Mouse (Mus musculus) neural tube, embryonic 10.5 days (tissue): ENCODE data around the gene Pheta1.
"Not testable (repeated sequence)": the region's sequence is repeated elsewhere in the genome, so short reads cannot be mapped to it uniquely, and the experiment has no call there.

Experiments
- DNase-seq: peaks from one replicate; pipeline ENCODE4 v3.0.0-alpha.2; 2017; ENCODE audit warnings: low spot score; ENCODE audit errors: extremely low spot score

Gene Pheta1

DNA sequence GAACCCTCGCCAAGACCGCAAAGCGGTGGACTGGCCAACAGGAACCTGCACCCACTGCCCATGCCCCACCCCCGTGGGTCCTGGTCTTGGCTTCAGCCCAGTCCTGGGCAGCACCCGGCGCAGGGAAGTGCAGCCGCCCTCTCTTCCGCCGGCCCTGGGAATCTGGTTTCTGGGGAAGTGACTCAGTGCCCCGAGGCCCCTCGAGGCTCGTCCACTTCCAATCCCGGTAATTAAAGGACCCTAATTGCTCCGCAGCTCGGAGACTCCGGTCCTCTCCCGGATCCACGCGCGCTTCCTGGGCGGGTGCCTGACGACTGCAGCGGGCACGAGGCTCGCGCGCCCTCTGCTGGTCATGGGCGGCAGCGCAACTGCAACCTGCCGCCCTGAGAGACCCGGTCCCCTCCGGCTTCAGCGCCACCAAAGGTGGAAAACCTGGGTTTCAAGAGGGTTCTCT, 6.1 kb upstream of the Pheta1 start:
- peak; percentile 86 for DNase-seq

DNA sequence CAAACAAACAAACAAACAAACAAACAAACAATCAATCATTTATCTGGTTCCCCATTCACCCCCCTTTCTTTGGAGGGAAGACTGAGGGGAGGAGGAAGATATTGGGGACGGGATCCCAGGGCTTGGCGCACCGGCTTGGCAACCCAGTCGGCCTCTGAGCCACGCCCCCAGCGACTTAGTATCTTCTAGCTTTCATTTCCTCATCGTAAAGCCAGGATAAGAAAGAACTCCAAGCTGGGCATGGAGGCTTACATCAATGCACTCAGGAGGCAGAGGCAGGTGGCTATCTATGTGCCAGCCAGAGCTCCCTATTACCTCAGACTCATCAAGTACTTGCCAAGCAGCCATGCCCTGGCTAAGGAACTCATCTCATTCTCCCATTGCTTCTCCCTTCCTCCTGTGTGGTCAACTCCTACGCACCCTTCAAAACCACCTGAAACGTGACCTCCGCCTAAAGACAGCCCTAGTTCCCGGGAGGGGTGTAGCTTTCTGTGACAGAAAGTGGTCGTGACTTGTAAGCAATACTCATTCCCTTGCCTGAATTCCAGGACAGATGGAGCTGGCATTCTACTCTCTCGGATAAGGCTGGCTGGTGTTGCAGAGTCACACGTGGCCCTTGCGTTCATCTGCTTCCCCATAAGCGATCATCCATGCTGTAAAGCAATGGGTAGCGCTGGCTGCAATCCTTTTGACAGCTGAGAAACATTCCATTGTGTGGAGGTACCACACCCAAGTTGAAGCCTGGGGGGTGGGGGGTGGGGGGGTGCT, 5.5 kb upstream of the Pheta1 start:
- DNase-seq = no peak

DNA sequence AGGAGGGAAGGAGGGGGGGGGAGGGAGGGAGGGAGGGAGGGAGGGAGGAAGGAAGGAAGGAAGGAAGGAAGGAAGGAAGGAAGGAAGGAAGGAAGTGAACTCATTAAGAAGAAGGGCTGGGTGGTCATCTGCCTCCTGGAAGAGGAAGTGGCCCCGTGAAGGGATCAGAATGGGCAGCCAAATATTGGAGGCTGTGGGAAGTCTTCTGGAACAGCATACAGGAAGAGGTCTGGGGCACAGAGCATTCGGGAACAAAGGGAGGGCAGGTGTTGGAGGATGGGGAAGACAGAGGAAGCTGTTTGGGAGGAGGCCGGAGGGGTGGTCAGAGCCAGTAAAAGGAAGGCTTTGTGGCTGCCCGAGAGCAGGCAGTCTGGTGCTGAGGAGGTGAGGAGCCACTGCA, 3.4 kb upstream of the Pheta1 start:
- no peak for DNase-seq

DNA sequence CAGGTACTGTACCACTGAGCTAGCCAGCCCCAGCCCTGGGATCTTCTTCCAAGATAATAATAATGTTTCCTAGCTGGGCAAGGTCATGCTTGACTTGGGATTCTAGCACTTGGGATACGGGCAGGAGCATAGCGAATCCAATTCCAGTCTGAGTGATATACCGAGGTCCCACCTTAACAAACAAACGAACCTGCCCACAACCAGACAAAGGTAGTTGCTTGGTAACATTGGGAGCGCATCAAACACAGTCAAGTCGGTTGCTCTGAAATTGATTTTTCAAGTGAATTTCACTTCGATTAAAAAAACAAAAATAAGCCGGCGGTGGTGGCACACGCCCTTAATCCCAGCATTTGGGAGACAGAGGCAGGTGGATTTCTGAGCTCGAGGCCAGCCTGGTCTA, 2.5 kb upstream of the Pheta1 start:
- DNase-seq = no peak

DNA sequence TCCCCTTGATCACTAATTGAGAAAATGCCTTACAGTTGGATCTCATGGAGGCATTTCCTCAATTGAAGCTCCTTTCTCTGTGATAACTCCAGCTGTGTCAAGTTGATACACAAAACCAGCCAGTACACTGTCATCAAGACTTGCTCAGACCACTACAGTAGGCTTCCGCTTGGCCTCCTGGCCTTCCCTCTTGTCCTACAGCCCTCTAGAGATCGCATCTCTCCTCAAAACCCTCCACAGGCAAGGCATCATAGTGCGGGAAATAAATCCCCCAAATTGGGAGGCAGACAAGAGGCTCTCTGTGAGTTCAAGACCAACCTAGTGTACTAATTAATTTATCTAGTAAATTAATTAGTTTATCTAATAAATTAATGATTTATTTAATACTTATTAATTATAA, 1.5 kb upstream of the Pheta1 start:
- not testable (repeated sequence) for DNase-seq

DNA sequence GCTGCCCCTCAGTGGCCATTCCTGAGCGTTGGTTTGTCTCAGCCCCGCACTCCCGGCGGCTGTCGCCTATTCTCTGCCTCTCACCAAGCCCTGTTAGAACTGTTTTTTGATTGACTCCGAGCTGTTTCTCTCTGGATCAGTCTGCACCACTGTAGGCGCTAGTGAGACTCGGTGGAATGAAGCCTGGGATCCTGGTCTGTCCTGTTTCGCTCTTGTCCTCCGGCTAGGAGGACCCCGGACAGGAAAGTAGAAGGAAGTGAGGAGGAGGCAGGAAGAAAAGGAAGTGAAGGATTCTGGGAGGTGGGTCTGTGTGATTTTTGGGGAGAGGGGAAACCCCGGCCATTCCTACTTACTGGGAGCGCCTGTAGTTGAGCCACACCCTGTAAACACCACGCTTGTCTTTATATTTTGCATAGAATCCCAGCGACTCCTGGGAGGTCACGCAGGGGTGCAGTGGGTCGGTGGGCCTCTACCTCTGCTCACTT, 707 bp upstream of the Pheta1 start:
- peak; percentile 79 for DNase-seq

DNA sequence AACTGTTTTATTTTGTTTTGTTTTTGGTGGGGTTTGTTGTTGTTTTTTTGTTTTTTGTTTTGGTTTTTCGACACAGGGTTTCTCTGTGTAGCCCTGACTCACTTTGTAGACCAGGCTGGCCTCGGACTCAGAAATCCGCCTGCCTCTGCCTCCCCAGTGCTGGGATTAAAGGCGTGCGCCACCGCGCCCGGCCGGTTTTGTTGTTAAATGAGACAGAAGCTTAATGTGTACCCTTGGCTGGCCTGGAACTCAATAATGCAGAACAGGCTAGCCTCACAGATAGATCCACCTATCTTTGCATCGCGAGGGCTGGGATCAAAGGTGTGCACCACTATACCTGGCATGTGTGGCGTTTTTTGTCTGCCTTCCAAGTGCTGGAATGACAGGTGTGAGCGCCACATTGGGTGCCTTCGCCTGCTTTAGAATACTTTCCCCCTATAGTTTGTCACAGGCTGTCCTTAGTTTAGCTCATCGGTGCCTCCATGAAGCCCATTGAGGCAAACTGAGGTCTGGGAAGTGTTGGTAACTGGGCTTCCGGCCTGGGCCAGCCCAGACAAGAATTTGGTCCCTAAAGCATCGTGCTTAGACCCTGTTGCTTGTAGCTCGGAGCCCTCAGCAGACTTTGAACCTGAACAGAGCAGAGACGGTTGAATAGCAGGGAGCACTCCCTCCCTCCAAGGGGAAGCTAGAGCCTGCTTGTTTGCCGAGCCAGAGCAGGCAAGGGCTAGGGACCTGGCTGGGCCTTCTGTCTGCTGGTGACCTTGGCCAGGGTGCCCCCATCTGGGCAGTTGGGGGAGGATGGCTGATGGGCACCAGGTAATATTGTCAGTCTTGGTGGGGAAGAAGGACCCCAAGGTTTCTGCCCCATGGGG, 930 bp downstream of the Pheta1 start:
- DNase-seq = no peak

DNA sequence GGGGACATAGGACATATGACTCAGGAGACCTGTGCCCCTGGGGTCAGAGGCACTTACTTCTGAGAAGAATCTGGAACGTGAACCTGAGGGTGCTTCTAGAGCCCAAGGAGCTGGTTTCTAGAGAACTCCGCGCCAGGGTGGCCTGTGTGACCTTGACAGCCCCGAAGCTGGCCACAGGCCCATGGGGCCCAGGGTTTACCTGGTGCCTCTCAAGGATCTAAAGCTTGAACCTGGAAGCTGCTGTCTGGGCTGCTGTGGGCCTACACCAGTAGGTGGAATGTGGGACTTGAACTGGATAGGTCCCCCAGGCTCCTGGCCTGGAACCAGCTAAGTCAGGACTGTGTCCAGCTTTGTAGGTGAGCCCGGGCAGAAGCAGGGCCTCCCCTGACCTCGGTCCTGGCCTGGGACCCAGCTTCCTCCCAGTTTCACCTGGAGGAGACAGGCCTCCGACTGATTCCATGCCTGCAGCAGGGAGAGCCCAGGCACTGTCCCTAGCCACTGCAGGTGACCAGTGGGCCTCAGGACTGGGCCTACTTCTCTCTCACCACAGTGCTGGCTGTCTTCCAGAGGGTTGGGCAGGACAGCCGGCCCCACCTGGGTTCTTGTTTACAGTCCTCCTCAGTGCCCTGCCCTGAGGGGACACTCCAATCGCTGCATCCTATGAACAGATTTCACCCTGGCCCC, 4.7 kb downstream of the Pheta1 start:
- no peak for DNase-seq

DNA sequence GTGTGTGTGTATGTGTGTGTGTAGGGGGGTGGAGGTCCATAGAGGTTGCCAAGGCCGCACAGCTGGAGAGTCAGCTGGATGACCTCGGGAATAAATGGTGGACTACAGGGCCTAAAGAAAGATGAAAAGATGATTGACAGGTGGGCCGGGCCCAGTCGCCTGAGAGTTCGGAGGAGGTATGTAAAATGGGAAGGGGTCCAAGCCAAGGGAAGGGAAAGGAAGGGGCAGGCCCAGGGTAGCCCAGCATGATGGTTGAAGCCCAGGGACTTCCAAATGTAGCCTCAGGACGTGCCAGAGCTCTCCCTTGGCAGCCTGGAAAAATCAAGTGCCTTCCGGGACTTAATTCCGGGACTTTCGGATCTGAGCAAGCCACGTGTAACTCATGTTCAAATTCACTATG, 6.0 kb downstream of the Pheta1 start:
- no peak for DNase-seq

DNA sequence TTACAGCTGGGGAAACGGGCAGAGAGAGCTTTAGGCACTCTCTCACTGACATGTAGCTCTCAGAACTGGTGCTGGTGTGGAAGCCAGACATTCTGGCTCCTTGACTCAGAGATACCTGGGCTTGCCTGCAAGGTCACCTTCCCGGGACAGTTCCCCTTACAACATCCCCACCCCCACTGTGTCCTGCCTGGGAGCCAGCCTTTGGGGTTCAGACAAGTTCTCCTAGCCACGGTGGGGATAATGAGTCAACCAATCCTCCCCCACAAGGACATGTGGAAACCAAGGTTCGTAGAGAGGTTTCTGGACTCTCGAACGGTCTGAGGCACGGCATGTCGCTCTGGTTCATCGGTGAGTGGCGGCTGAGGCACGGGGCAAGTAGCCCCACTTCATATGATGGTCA, 8.0 kb downstream of the Pheta1 start:
- DNase-seq = no peak

DNA sequence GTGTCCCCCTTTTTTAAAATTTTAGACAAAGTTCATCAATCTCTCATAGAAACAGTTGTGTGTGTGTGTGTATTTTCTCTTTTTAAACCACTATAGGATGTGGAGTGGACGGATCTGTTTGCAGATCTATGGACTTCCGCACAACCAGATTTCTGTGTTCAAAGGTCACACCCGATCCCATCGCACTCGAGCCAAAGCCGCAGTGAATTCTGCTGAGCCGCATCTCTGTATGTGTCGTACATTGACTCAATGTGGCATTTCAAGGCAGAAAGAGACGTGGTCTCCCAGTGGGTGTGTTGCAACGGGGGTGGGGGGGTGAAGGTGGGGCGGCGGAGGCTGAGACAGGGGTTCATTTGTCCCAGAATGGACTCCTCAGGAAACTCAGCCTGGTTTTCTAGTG, 9.6 kb downstream of the Pheta1 start:
- no peak for DNase-seq

DNA sequence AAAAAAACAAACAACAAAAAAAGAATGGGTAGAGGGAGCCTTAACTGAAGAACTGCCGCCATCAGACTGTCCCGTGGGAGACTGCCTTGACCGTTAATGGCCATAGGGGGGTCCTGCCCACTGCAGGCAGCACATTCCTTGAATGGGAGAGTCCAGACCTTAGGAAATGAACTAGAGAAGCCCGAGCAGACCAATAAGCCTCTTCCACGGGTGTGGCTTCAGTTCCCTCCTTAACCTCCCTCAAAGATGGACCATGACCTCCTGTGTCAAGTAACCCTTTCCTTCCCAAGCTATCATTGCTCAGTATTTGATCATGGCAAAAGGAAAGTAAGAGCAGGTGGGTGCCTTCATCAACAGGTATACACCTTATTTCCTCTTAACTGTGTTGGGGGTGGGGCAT, 13.2 kb downstream of the Pheta1 start:
- DNase-seq = no peak

DNA sequence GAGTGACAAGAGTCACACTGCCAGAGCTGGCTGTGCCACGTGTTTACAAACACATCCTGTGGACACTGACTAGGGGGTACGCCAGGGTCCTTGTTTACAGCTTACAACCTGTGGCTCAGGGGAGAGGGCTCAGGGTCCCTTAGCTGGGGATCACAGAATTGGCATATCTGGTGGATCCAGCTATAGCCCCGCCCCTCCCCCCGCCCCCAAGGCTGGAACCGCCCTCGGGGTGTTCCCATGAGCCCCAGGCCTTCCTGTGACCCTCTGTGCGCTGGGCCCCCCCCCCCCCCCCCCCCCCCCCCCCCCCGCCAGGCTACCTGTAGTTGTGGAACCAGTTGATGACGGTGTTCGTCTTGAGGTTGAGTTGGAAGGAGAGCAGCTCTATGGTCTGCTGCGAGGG, 15.5 kb downstream of the Pheta1 start:
- DNase-seq = no peak

DNA sequence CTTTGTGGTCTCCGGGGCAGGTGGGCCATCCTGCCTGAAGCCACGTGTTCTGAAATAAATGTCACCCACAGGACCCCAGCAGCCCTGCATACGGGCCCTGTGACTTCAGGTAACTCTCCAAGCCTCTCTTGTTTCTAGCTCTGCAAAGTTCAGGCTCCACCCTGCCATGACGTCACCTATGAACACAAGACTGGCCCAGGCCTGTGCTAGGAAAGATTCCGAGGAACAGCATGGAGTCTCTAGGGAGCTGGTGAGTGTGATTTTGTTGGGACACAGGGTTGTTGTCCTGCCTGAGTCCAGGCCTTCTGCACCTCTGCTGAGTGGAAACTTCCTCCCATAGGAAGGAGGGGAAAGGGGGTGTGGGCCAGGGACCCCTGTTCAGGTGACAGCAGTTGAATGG, 19.2 kb downstream of the Pheta1 start:
- DNase-seq = no peak

DNA sequence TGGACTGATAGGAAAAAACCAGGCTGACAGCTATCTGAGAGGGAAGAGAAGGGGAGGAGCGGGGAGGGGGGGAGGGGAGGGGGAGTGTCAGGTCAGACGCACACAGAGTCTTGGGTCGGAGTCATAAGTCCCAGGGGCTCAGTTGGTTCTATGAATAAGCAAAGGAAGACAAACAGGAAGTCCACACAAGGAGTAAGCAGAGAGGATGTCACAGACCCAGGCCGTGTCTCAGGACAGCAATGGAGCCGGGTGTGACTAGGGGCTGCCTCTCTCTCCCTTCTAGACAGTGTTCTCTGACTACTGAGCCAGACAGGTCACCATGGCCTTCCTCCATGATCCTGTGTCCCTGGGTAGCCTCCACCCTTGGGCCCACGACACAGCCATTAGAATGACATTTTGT, 22.0 kb downstream of the Pheta1 start:
- DNase-seq = no peak

DNA sequence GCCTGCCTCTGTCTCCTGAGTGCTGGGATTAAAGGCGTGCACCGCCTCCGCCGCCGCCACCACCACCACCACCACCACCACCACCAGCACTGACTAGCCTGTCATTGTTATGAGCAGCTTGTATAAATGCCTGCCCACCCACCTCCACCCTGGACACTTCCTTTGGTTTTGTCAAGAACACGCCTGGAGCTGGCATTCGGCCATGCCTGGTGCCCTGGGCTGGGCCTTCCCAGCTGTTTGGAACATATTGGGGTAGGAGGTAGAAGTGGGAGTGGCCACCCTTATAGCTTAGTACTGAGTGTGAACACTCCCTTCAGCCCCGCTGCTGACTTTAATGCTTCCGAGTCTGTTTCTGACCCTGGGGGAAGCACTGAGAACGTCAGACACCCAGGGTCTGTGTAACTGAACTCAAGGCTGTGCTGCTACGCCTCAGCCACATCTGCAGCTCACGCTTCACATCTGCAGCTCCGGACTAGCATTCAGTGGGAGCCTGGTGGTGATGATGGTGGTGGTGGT, 22.8 kb downstream of the Pheta1 start:
- no peak for DNase-seq

DNA sequence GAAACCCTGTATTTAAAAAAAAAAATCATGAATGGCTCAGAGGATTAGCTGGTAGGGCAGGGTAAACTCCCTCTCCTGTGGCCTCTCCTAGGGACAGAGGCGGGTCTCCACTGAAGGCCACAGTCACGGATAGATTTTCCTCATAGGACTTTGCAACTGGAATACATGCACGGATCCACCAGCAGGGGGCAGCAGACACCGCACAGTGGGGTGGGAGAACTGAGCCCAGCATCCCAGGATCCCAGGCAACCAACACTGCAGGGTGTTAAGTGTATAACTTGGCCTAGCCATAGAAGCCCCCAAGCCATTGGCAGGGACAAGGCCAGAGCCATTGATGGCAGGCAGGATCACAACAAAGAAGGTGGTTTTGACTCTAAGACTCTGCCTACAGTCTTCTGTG, 23.4 kb downstream of the Pheta1 start:
- peak; percentile 89 for DNase-seq

DNA sequence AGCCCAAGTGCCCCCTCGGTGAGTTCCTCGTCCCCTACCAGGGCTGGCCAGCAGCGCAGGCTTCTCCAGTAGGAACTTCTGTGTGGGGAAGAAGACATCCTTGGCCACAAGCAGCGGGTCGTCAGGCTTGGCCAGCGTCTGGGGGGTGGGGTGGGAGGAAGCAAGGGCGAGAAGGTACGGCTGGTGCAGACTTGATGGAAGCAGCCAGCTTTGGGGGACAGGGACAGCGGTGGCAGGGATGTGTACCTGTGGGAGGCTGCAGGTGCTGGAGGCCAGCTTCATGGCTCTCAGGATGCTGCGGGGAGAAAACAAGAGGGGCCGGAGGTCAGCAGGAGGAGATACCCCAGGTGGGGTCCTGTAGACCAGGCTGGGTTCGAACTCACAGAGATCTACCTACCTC, 26.3 kb downstream of the Pheta1 start:
- DNase-seq = no peak

DNA sequence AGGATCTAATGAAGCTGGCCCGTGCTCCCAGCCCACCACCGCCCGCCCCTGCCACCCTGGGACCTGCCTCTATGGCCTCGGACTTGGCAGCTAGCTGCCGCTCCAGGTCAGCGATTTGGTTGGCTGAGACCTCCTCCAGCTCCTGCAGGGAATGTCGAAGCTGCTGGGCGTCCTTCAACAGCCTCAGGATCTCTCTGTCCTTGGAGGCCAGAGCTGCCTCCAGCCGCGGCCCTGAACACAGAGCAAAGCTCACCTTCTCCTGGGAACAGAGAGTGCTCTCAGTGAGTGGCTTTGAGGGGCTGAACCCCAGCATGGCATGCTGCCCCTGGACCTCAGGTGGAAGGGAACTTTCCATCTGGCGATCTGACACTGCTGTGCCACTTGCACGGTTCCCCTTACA, 28.1 kb downstream of the Pheta1 start:
- DNase-seq = no peak

DNA sequence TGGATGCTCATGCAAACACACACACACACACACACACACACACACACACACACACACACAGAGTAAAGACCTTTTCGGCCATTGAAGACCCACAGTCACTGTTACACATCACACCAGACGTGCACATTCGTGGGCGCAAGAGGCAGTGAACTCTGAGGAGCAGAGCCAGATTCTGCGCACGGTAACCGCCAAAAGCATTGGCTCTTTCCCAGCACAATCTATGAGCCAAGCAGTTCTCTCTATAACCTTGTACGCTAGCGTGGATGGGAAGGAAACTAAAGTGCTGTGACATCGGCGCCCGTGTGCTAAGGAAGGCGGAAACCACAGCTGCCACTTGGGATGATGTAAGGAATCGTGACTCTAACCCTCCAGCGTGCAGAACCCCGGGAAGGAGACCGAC, 29.9 kb downstream of the Pheta1 start:
- no peak for DNase-seq

DNA sequence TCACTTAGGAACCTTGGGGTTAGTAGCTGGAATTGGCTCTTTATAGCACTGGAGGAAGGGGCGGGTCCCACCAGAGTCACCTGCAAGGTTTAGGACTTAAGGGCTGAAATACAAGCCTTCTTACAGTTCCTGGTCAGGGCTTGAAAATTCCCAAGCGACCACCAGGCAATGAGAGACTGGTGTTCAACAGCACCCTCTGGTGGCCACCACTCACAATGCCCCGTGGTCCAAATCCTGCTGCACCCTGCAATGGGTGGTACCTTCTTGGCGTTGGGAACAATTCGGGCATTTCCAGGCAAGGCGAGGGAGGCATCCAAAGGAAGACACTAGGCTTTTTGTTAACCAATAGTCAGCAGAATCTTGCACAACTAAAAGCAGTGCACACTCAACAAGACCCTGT, 30.4 kb downstream of the Pheta1 start:
- DNase-seq = peak; percentile 36

DNA sequence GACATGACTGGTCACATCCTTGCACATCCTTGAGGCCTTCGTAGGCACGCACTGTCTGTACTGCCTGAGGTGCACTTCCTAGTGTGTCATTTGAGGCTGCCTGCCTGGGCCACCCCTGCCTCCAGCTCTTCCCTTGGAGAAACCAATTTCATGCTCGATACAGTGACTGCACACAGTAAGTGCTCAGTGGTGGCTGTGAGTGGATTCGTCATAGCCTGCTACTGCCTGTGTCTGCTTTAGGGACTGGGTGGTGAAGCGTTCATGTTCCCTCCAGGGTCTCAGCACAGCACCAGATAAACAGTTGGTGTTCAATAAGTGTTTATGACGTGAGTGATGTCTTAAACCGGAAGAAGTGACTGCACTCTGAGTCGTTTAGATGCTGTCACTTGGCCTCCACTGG, 34.6 kb downstream of the Pheta1 start:
- DNase-seq = no peak
